Mouse (Mus musculus): ENCODE data around the gene Oosp1. TPM values are rescaled to one million over a fixed set of nuclear protein-coding genes. Genes with fewer than 3 reads are reported as not detected.

Gene Oosp1
- total RNA-seq, 2 experiments from 2014 or later: not detected

GRCm38 (mm10) chr19:11624800-11625199 lies 66.2 kb downstream of the Oosp1 start:
- intact Hi-C loops (cut with DNase I): no loop called here
- DNase-seq: no peak

- intact Hi-C loops (cut with DNase I): no loop called here
Observed at GRCm38 (mm10) chr19:11623551-11623950, 67.4 kb downstream of the Oosp1 start, which contains the start of gene Ms4a2. Gene Ms4a2 (minus strand): TSS chr19:11623719.

GRCm38 (mm10) chr19:11617983-11618382 lies 73.0 kb downstream of the Oosp1 start:
- DNase-seq: no peak
- intact Hi-C loops (cut with DNase I): no loop called here

More at GRCm38 (mm10) chr19:11623551-11623950, 67.4 kb downstream of the Oosp1 start, which contains the start of gene Ms4a2:
- DNase-seq: no peak

Other genes with a start within 250 kb of the Oosp1 start
- 1 to 10 TPM in 1 of 2 experiments, under 1 TPM in 1; 0.41 to 1.2 TPM for gene Ms4a4b, start 247.6 kb downstream of the Oosp1 start, total RNA-seq (2021)
- 10 to 100 TPM in 1 of 2 experiments, 1 to 10 TPM in 1; 8.3 to 11.2 TPM for gene Ms4a6c, start 221.8 kb downstream of the Oosp1 start, total RNA-seq (2021)
- under 1 TPM in 1 of 2 experiments, not detected in 1; 0.22 TPM for gene Gm8369, start 205.2 kb downstream of the Oosp1 start, total RNA-seq (2021)
- 1 to 10 TPM; 5.9 to 7.1 TPM for gene Ms4a6b, start 174.6 kb downstream of the Oosp1 start, total RNA-seq (2021)
- gene Ms4a4d, start 154.3 kb downstream of the Oosp1 start, total RNA-seq (2021): 1 to 10 TPM; 4.0 to 6.4 TPM
- gene Ms4a6d, start 86.3 kb downstream of the Oosp1 start, total RNA-seq (2021): 1 to 10 TPM; 3.6 to 5.0 TPM
- not detected for gene Ms4a2, start 67.4 kb downstream of the Oosp1 start, total RNA-seq (2021)
- not detected for gene Ms4a3, start 50.3 kb downstream of the Oosp1 start, total RNA-seq (2021)
- not detected for gene Oosp2, start 30.6 kb downstream of the Oosp1 start, total RNA-seq (2021)
- gene Oosp3, start 5.9 kb upstream of the Oosp1 start, total RNA-seq (2021): not detected
- not detected for gene Gif, start 56.4 kb upstream of the Oosp1 start, total RNA-seq (2021)
- gene Mrpl16, start 79.2 kb upstream of the Oosp1 start, total RNA-seq (2021): 100 to 1,000 TPM in 1 of 2 experiments, 10 to 100 TPM in 1; 90.2 to 101 TPM
- 1 to 10 TPM; 7.7 to 8.4 TPM for gene Stx3, start 128.3 kb upstream of the Oosp1 start, total RNA-seq (2021)
- not detected for gene Olfr1417, start 148.1 kb upstream of the Oosp1 start, total RNA-seq (2021)
- not detected for gene Olfr1418, start 169.9 kb upstream of the Oosp1 start, total RNA-seq (2021)
- gene Olfr1419, start 184.0 kb upstream of the Oosp1 start, total RNA-seq (2021): not detected
- not detected for gene Olfr1420, start 195.4 kb upstream of the Oosp1 start, total RNA-seq (2021)
- 10 to 100 TPM; 26.2 to 28.2 TPM for gene Patl1, start 221.2 kb upstream of the Oosp1 start, total RNA-seq (2021)

Data from heart, postnatal 14 days (tissue).